Mouse (Mus musculus) gastrocnemius, postnatal 36 days (tissue): ENCODE results near the gene Hoxc6. TPM values are rescaled to one million over a fixed set of nuclear protein-coding genes. Genes with fewer than 3 reads are reported as not detected.
A peak's percentile ranks its signal among the peaks of the same experiment; 100 is the strongest.

Experiments
- DNase-seq, 2 experiments: peaks; one replicate each; pipeline ENCODE4 v3.0.0; 2022
- intact Hi-C: fragments of 180-260 bp; cut with DNase I; formaldehyde crosslinking; loops from one replicate; pipeline ENCODE4 v1.15.1; 2025
- total RNA-seq, 2 experiments: library from RNA; stranded (reverse); gene quantifications; 2 replicates each; pipeline ENCODE4 v1.2.3; 2021

The Hoxc6 gene
- total RNA-seq, 2 experiments from 2014 or later: 6.8 to 7.0 TPM

GRCm38 (mm10) chr15:102966776-102967311, 31.2 kb upstream of the Hoxc6 start, which contains the start of gene Hoxc10:
TSS of gene Hoxc10 (plus strand) at chr15:102966796.
- intact Hi-C loops: loop anchor here (5.0 kb wide), 1 partner anchor 215 kb away; no protein-coding TSS in a partner anchor
- DNase-seq: peak in 1 of 2 experiments; percentile 61

DNA sequence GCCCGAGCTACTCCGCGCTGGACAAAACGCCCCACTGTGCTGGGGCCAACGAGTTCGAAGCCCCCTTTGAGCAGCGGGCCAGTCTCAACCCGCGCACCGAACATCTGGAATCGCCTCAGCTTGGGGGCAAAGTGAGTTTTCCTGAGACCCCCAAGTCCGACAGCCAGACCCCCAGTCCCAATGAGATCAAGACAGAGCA, 30.8 kb upstream of the Hoxc6 start, which contains the start of gene Hoxc5:
TSS of gene Hoxc5 (plus strand) at position 132 of the 199 bp plus-strand sequence.
- intact Hi-C loops: loop anchor here (5.0 kb wide), 1 partner anchor 215 kb away; no protein-coding TSS in a partner anchor

GRCm38 (mm10) chr15:102967511-102968397, 30.3 kb upstream of the Hoxc6 start:
- intact Hi-C loops: loop anchor here (5.0 kb wide), 1 partner anchor 215 kb away; no protein-coding TSS in a partner anchor
- no peak for DNase-seq

More for the DNA sequence above, 30.8 kb upstream of the Hoxc6 start, which contains the start of gene Hoxc5:
- DNase-seq: no peak

- intact Hi-C loops: loop anchor here (5.0 kb wide), 1 partner anchor 213 kb away; no protein-coding TSS in a partner anchor
- DNase-seq: no peak
Observed at GRCm38 (mm10) chr15:102969296-102969695, 28.8 kb upstream of the Hoxc6 start.

- no peak for DNase-seq
Observed at GRCm38 (mm10) chr15:102970740-102971139, 27.3 kb upstream of the Hoxc6 start.

GRCm38 (mm10) chr15:102972254-102972653, 25.8 kb upstream of the Hoxc6 start:
- DNase-seq: no peak
- intact Hi-C loops: no loop called here

More at GRCm38 (mm10) chr15:102970740-102971139, 27.3 kb upstream of the Hoxc6 start:
- intact Hi-C loops: no loop called here

GRCm38 (mm10) chr15:102972753-102973152, 25.3 kb upstream of the Hoxc6 start:
- DNase-seq: no peak
- intact Hi-C loops: no loop called here

DNA sequence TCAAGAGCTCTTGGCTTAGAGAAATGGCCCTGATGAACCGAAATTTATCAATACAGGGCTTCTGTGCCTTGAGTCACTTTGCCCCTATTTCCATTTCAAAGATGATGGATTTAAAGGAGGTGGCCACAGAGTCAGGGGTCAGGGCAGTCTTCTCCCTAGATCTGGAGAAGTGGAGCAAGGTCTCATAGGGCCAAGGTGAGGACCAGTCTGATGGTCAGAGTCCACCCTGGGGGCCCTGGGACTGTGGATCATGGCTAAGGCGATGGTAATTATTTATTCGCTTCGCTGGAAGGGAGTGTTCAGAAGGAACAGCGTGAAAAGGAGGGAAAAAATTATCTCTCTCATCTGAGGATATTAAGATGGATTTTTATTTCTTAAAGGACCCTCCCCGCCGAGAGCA, 23.0 kb upstream of the Hoxc6 start:
- intact Hi-C loops: no loop called here
- DNase-seq: no peak

DNA sequence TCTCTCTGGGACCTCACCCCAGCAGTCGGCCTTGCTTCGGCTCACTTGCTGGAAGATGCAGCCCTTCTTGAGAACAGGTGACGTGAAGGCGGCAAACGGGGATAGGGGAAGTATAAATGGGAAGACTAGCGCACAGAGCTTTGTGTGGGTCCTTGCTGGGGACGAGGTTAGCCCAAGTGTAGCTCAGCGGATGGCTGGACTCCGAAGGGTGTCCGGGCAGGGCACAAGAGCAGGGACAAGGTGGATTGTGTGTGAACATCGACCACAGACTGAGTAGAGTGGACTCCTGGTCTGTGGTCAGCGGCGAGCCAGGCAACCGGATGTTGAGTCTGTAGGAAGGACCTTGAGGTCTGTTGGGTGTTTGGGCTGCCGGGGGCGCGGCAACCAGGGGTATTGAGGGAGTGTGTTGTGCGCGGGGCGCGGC, 22.4 kb upstream of the Hoxc6 start:
- intact Hi-C loops: loop anchor here (2.0 kb wide), 1 partner anchor 13 kb away; no protein-coding TSS in a partner anchor
- DNase-seq: peak in 1 of 2 experiments; percentile 50

- peak in 1 of 2 experiments; percentile 42 for DNase-seq
- intact Hi-C loops: loop anchor here (2.0 kb wide), 1 partner anchor 13 kb away; no protein-coding TSS in a partner anchor
Observed at GRCm38 (mm10) chr15:102976171-102976570, 21.9 kb upstream of the Hoxc6 start, which contains the start of gene Hoxc9. TSS of gene Hoxc9 (plus strand) at chr15:102976439.

DNA sequence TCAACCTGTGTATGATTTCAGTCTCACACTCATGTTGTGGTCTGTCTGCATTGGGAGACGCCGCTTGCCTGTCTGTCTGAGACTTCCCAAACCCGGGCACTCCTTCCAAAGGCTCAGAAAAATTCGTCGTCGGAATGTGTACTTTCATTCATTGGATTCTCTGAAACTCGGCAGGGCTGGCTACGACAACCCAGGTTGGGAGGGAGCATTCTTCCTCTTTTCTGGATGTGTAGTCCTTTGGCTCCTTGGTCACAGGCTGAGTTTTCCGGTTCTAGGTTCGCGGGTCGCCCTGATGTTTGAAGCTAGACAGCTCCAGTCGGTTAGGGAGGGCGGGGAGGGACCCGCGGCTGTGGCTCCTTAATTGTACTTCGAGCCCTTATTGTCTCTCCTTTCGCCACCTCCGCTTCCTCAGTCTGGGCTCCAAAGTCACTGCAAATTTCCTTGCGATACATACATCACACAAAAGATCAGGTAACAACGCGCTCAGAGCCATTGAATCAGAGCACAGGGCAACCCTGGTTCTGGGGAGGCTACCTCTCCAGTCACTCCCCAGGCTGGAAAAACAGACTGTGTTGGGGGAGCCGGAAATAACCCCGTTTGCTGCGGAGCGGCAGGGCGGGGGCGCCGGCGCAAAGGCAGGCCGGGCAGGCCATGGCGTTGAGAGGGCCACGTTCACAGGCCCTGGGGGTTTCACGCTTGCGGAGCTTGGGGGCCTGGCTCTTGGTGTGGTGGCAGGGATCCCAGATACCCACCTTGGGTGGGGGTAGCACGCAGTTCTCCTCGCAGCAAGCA, 21.2 kb upstream of the Hoxc6 start:
- intact Hi-C loops: loop anchor here (2.0 kb wide), 1 partner anchor 14 kb away; no protein-coding TSS in a partner anchor
- peak in 1 of 2 experiments; percentile 47 for DNase-seq

DNA sequence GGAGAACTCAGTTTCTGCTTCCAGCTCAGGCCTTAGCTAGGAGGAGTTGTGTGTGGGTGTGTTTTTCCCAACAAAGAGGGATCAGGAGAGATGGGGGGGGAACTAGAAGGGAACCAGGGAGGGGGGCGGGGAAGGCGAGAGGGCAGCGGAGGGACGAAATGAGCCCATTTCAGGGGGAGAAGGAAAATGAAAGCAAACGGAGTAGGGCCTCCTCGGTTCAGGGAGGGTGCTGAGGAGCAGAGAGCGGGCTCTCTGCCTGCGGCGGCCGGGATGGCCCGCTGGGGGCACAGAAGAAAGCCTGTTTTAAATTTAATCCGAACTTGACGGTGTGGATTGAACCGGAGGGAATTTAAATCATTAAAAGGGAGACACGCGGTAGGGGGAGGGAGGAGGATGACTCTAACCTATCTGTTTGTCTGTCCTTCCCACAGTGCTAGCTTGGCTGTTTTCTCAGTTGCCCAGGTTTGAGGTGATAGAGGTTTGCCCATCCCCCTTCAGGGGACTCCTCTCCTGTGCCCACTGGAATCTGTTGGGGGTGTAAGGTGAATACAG, 20.6 kb upstream of the Hoxc6 start:
- intact Hi-C loops: loop anchor here (2.0 kb wide), 1 partner anchor 15 kb away; no protein-coding TSS in a partner anchor
- no peak for DNase-seq

GRCm38 (mm10) chr15:102978615-102979515, 19.2 kb upstream of the Hoxc6 start:
- intact Hi-C loops: no loop called here
- no peak for DNase-seq

DNA sequence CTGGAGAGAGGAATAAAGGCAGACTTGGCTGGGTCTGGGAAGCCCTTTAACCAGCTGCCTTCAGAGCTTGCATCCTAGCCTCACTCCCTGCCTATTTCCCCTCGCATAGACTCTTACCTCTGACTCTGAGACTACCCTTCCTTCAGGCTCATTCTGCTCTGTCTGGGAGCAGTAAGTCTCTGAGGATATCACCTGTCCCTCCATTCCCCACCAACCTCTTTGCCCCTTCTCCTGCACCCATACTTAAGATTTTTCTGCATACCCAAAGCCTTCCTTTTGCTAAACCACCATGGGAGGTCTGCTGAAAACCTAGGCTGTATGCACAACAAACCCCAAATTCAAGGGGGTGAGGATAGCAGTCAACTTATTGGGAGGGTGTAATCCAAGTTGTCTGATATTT, 18.1 kb upstream of the Hoxc6 start:
- intact Hi-C loops: no loop called here
- no peak for DNase-seq

DNA sequence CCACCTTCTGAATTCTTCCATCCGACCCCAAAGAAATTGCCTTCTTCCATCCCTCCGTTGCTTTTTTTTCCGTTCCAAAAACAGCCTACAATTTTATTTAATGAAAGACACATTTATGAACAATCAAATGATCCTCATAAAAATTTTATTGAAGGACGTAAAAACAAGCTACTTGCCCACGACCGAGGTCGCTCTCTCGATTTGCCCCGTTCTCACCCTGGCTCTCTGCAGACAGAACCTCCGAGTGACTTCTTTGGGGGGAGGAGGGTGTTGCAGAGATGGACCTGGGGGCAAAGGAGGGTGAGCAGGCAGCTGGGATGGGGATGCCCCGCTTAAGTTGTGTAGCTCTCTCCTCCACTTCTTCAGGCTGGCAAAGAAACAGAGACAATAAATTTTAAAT, 17.7 kb upstream of the Hoxc6 start:
- DNase-seq: no peak
- intact Hi-C loops: no loop called here

DNA sequence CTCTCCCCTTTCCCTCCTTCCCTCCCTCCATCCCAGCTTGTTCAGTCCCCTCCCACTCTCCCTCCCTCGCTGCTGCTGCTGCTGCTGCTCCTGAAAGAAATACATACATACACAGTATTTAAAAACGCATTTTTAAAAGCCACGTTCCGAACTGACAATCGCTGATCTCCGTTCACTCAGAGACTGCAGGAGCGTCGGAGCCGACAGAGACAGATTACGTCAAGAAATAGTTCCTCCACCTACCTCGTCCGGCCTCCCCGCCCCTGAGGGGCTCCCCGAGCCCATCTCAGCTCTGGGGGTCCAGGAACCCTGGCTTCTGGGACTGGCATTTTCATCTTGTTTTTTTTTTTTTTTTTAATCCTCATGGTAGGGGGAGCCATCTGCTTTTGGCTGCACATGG, 17.1 kb upstream of the Hoxc6 start:
- DNase-seq: no peak
- intact Hi-C loops: no loop called here

DNA sequence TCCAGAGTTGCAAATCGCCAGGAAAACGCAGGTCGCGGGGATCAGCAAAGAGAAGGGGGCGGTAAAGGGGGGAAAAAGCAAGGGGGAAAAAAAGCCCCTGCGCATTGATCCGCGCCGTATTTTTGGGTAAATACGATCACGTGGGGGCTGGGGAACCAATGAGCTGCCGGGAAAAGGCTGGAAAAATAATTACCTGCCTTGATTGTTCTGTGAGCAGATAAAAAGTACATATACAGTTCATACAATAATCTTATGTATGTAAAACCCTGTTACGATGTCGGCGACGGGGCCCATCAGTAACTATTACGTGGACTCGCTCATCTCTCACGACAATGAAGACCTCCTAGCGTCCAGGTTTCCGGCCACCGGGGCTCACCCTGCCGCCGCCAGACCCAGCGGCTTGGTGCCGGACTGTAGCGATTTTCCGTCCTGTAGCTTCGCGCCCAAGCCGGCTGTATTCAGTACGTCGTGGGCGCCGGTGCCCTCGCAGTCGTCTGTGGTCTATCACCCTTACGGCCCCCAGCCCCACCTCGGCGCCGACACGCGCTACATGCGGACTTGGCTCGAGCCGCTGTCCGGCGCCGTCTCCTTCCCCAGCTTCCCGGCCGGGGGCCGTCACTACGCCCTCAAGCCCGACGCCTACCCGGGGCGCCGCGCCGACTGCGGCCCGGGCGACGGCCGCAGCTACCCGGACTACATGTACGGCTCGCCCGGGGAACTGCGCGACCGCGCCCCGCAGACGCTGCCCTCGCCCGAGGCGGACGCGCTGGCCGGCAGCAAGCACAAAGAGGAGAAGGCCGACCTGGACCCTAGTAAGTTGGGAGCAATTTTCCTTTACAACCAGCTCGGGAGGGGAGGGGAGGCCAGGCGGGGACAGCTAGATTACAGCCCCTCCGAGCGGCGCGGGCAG, 16.4 kb upstream of the Hoxc6 start:
- peak; percentile 61 for DNase-seq

DNA sequence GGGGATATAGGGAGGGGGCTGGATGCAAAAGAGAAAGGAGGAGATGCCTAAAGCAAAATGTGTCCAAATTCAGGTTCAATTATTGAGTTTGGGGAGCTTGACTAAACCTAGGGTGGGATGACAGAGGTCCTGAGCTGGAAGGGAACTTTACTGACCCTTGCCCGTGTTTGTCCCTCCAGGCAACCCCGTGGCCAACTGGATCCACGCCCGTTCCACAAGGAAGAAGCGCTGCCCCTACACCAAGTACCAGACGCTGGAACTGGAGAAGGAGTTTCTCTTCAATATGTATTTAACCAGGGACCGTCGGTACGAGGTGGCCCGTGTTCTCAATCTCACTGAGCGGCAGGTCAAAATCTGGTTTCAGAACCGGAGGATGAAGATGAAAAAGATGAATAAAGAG, 14.3 kb upstream of the Hoxc6 start:
- intact Hi-C loops: no loop called here
- no peak for DNase-seq

More for the DNA sequence above, 16.4 kb upstream of the Hoxc6 start:
- intact Hi-C loops: no loop called here
